Mouse (Mus musculus) CH12.LX (cell line): ENCODE measurements at regions not wholly inside any gene's neighbourhood (a gene's known extent, or its start where the extent isn't known, plus 50 kb on each side); places are given as distances from the start of the nearest gene placed in this dataset.

Experiments used
- BHLHE40 ChIP-seq: IDR thresholded peaks from 2 replicates; pipeline ENCODE4 v1.6.1; 2011; ENCODE audit warnings: mild to moderate bottlenecking, low read depth, low read length, improper control_type of control experiment
- CTCF ChIP-seq, 2 experiments: IDR thresholded peaks in 1 of 2; conservative IDR thresholded peaks in 1 of 2; 2 replicates each; pipeline ENCODE4 v1.5.1; 2011 to 2012; ENCODE audit warnings: low read depth in 2 of 2, low read length in 2 of 2, improper control_type of control experiment in 1 of 2, inconsistent platforms in 1 of 2, mild to moderate bottlenecking in 1 of 2, moderate library complexity in 1 of 2
- MYC ChIP-seq: IDR thresholded peaks from 2 replicates; pipeline ENCODE4 v1.6.1; 2011; ENCODE audit warnings: low read depth, mild to moderate bottlenecking, improper control_type of control experiment, low read length
- POLR2A ChIP-seq: IDR thresholded peaks from 2 replicates; pipeline ENCODE4 v1.6.1; 2011; ENCODE audit warnings: low read depth, mild to moderate bottlenecking, improper control_type of control experiment, low read length
- USF2 ChIP-seq: conservative IDR thresholded peaks from 2 replicates; pipeline ENCODE4 v1.6.1; 2011; ENCODE audit warnings: low read depth, low read length, improper control_type of control experiment
- ZMIZ1 ChIP-seq: IDR thresholded peaks from 2 replicates; pipeline ENCODE4 v1.6.1; 2012; ENCODE audit warnings: low read depth, mild to moderate bottlenecking, inconsistent platforms, low read length, improper control_type of control experiment

DNA sequence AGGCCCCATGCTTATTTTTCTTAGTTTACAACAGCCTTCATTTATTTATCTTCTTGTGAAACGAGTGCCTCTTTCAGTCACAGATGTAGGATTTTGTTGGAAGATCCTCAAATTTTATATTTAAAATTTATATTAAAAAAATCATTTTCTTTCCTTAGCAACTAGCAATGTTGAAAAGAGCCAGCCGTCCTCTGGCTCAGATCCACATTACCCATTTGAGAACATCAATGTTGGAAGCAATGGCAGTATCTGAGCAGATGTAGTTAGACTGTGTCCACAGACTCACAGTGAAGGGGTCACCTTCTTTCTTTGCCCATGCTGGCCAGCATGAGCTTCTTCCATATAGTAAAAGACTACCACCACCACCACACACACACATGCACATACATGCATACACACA lies 2681.4 kb upstream of the Gm7489 start:
- TF ChIP-seq BHLHE40 (no peak), USF2 (no peak), ZMIZ1 (no peak), CTCF (conservative IDR thresholded peaks at IDR 0.05 in 1 of 2, IDR thresholded peaks at IDR 0.05 in 1 of 2; ENCODE audit: low read depth in 2 of 2, low read length in 2 of 2) (no peak), MYC (no peak), POLR2A (no peak)
